Mouse (Mus musculus) liver, adult 2 months (tissue): ENCODE measurements around the gene Cavin1.

Source experiments
- CTCF ChIP-seq: fragments of 200-500 bp; IDR thresholded peaks from 2 replicates; pipeline ENCODE4 v1.5.1; 2011; ENCODE audit warnings: low read depth, low read length, control low read depth
- POLR2A ChIP-seq: fragments of 200-500 bp; IDR thresholded peaks from 2 replicates; pipeline ENCODE4 v1.6.1; 2011; ENCODE audit warnings: low read length, control low read depth; ENCODE audit not compliant: insufficient read depth; ENCODE audit errors: extremely low read depth

DNA sequence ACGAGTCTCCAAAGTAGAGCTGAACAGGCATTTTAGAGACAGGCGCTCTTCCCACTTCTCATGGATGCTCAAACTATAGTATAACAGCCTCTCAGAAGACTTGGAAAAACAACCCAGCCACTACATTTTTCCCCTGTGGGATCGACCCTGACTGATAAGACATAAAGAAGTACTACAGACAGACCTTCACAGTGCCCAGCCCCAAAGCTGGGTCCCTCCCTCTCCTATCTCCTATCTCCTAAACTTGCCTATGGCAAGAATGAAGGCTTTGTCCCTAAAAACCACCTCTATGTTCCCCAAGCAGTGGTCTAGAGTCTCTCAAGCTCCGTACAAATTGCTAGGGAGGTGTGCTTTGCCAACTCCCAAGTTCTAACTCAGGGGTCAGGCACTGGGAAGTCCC, 63.8 kb downstream of the Cavin1 start:
- TF ChIP-seq CTCF (no peak), POLR2A (no peak)
